ENCODE assay signal across 11 mouse cellular contexts in the genomic region with DNA sequence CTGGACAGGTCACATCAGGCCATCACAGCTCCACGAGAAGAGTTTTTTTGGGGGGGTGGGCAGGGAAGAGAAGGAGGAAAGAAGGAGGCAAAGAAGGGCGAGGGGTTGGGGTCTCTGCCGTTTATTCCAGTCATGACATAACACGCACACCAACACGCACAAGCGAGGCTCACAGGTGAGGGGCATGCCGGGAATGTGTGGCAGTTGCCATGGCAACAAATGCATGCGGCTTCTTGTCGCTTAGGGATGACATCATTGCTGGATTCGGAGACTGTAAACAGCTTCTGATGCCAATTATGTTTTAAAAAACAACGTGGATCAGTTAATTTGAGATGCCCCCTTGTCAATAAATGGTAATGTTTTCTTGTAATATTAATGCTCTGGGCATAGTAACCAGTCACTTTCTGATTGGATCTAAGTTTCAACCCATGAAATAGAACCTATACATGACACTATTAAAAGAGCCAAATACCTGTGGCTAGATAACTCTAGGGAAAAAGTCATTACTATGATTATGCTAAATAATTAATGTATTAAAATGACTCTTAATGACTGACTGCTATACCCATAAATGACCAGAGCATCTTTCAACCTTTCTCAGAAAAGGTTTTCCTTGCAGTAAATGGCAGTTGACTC. TPM values are rescaled to one million over a fixed set of nuclear protein-coding genes. Genes with fewer than 3 reads are reported as not detected.
DNase-seq lines count a peak whose midpoint lies in the region; ATAC-seq and TF ChIP-seq lines count a peak whose summit lies in the region.
"Had no signal": no experiment of that assay in that cellular context is flagged by ENCODE, and none has a peak within 500 bp of the region (broad histone marks: within the 10 kb centered on the region; RNA-seq: fewer than 3 reads in every experiment).

No protein-coding gene starts in this region.

- H3K36me3 ChIP-seq in embryonic facial prominence, embryonic 14.5 days (ENCODE audit: control insufficient read depth, insufficient read depth, low read length) = no peaks in the 10 kb centered on the region
- H3K36me3 ChIP-seq in embryonic facial prominence, embryonic 10.5 days (replicated peaks) = no peaks in the 10 kb centered on the region
- no peaks in the 10 kb centered on the region for H3K36me3 ChIP-seq in forebrain, embryonic 12.5 days (replicated peaks)

- ATAC-seq in embryonic facial prominence, embryonic 14.5 days (ENCODE audit: low read depth) = no peak
- ATAC-seq in forebrain, embryonic 12.5 days (ENCODE audit: low FRiP score) = peak; percentile 68

- no peak for TF ChIP-seq CTCF in olfactory bulb, adult 2 months (IDR thresholded peaks at IDR 0.05; ENCODE audit: insufficient read depth, low read depth, low read length)

- peaks cover 8% of the 10 kb centered on the region; the same call in 1 of the 2 replicates for H3K27me3 ChIP-seq in embryonic facial prominence, embryonic 14.5 days (replicated peaks; ENCODE audit: control insufficient read depth, insufficient read depth, low read length)
- H3K27me3 ChIP-seq in embryonic facial prominence, embryonic 10.5 days (replicated peaks; ENCODE audit: low read depth, poor library complexity, severe bottlenecking) = peaks cover 9% of the 10 kb centered on the region; the same call in 1 of the 2 replicates
- H3K27me3 ChIP-seq in forebrain, embryonic 12.5 days = peaks cover 6% of the 10 kb centered on the region; the same call in 1 of the 2 replicates

- no peak for TF ChIP-seq POLR2A in olfactory bulb, adult 2 months (IDR thresholded peaks at IDR 0.05; ENCODE audit: insufficient read depth, low read depth, low read length)

- no peak overlapping the region for H3K9ac ChIP-seq in embryonic facial prominence, embryonic 14.5 days (ENCODE audit: low read depth, low read length)
- H3K9ac ChIP-seq in forebrain, embryonic 12.5 days = no peak overlapping the region

- H3K4me2 ChIP-seq in embryonic facial prominence, embryonic 14.5 days (ENCODE audit: low read depth, low read length) = no peak overlapping the region
- no peak overlapping the region for H3K4me2 ChIP-seq in forebrain, embryonic 12.5 days

- 70% methylated on average over 11 of the region's 11 CpGs for WGBS in embryonic facial prominence, embryonic 14.5 days
- WGBS in embryonic facial prominence, embryonic 10.5 days = 84% methylated on average over 11 of the region's 11 CpGs
- 76% methylated on average over 11 of the region's 11 CpGs for WGBS in forebrain, embryonic 12.5 days
- WGBS in olfactory bulb, adult 2 months = 25% methylated on average over 11 of the region's 11 CpGs

- no peak overlapping the region for H3K4me3 ChIP-seq in embryonic facial prominence, embryonic 14.5 days (ENCODE audit: low read depth, low read length)
- no peak overlapping the region for H3K4me3 ChIP-seq in embryonic facial prominence, embryonic 10.5 days
- no peak overlapping the region for H3K4me3 ChIP-seq in forebrain, embryonic 12.5 days (replicated peaks)
- H3K4me3 ChIP-seq in olfactory bulb, adult 2 months (ENCODE audit: insufficient read depth, low read depth, low read length) = peak overlapping the region; percentile 30; the same call in 1 of the 2 replicates

- H3K9me3 ChIP-seq in embryonic facial prominence, embryonic 14.5 days (ENCODE audit: control insufficient read depth, low read length) = no peaks in the 10 kb centered on the region
- no peaks in the 10 kb centered on the region for H3K9me3 ChIP-seq in embryonic facial prominence, embryonic 10.5 days
- H3K9me3 ChIP-seq in forebrain, embryonic 12.5 days = no peaks in the 10 kb centered on the region

- no peak overlapping the region for H3K27ac ChIP-seq in embryonic facial prominence, embryonic 14.5 days (replicated peaks; ENCODE audit: low read depth, low read length)
- H3K27ac ChIP-seq in embryonic facial prominence, embryonic 10.5 days (replicated peaks) = no peak overlapping the region
- no peak overlapping the region for H3K27ac ChIP-seq in forebrain, embryonic 12.5 days
- H3K27ac ChIP-seq in olfactory bulb, adult 2 months (ENCODE audit: insufficient read depth, low read depth, low read length) = no peak overlapping the region

- peak; percentile 24 for DNase-seq in embryonic facial prominence, embryonic 14.5 days (ENCODE audit: low spot score)
- DNase-seq in embryonic facial prominence, embryonic 10.5 days (ENCODE audit: low spot score) = no peak
- peak; percentile 58 to 63 for DNase-seq in layer of hippocampus, postnatal 10 days (ENCODE audit: low spot score in 2 of 2)
- no peak for DNase-seq in gastrocnemius, postnatal 25 days
- no peak for DNase-seq in B cell, adult 2 months
- no peak for DNase-seq in heart, postnatal 4 days
- DNase-seq: kidney, postnatal 36 days had no signal

- no peaks in the 10 kb centered on the region for H3K4me1 ChIP-seq in embryonic facial prominence, embryonic 14.5 days (ENCODE audit: control insufficient read depth, insufficient read depth, low read length)
- H3K4me1 ChIP-seq in embryonic facial prominence, embryonic 10.5 days = peaks cover 5% of the 10 kb centered on the region; the same call in 1 of the 2 replicates
- no peaks in the 10 kb centered on the region for H3K4me1 ChIP-seq in forebrain, embryonic 12.5 days
- H3K4me1 ChIP-seq in olfactory bulb, adult 2 months (ENCODE audit: control insufficient read depth, insufficient read depth, low read length) = peaks cover 5% of the 10 kb centered on the region; the same call in 1 of the 2 replicates

RNA-seq across cellular contexts. Expression of gene Nme8, which starts 4.0 kb away (rescaled TPM):
- not detected in 2 replicates for polyA plus RNA-seq in embryonic facial prominence, embryonic 14.5 days (2014; fragmentation: Nextera tagmentation; extraction: Ambion mirVana)
- not detected in 2 replicates for polyA plus RNA-seq in embryonic facial prominence, embryonic 10.5 days (2016; fragmentation: Nextera tagmentation; extraction: Ambion mirVana)
- polyA plus RNA-seq in forebrain, embryonic 12.5 days (2016; fragmentation: Nextera tagmentation; extraction: Ambion mirVana) = not detected in 2 replicates
- total RNA-seq in layer of hippocampus, postnatal 10 days (2021) = not detected
- not detected in 2 replicates for polyA plus RNA-seq in olfactory bulb, adult 2 months (2012; ENCODE audit: insufficient read depth, insufficient read length, low replicate concordance, missing spikeins)
- not detected for total RNA-seq in gastrocnemius, postnatal 25 days (2021)
- total RNA-seq in heart, postnatal 4 days (2021) = under 1 TPM; 0.18 to 0.24 TPM
- total RNA-seq: adrenal gland, adult 2 months; gastrocnemius, adult 18-20 months had no signal
- polyA plus RNA-seq: adrenal gland, adult 2 months had no signal

Comparison
In these comparisons a context has a peak if more than half of its experiments do, and no peak if none do; other contexts are left out.
1. DNase-seq: peak in embryonic facial prominence, embryonic 14.5 days (single experiment) and layer of hippocampus, postnatal 10 days (2 of 2); none in embryonic facial prominence, embryonic 10.5 days (single experiment), gastrocnemius, postnatal 25 days (single experiment), B cell, adult 2 months (0 of 2) and heart, postnatal 4 days (single experiment).